Mouse (Mus musculus) thymus, adult 2 months (tissue): ENCODE data around the gene Gm28372.

Source experiments
- CTCF ChIP-seq: fragments of 200-500 bp; IDR thresholded peaks from 2 replicates; pipeline ENCODE4 v1.5.1; 2012; ENCODE audit warnings: mild to moderate bottlenecking, control low read depth, low read length, moderate library complexity, borderline replicate concordance; ENCODE audit not compliant: control insufficient read depth, poor library complexity, insufficient read depth; ENCODE audit errors: extremely low read depth
- POLR2A ChIP-seq: fragments of 200-500 bp; IDR thresholded peaks from 2 replicates; pipeline ENCODE4 v1.6.1; 2012; ENCODE audit warnings: mild to moderate bottlenecking, low read length, control low read depth, moderate library complexity; ENCODE audit not compliant: control insufficient read depth, poor library complexity, insufficient read depth; ENCODE audit errors: extremely low read depth

DNA sequence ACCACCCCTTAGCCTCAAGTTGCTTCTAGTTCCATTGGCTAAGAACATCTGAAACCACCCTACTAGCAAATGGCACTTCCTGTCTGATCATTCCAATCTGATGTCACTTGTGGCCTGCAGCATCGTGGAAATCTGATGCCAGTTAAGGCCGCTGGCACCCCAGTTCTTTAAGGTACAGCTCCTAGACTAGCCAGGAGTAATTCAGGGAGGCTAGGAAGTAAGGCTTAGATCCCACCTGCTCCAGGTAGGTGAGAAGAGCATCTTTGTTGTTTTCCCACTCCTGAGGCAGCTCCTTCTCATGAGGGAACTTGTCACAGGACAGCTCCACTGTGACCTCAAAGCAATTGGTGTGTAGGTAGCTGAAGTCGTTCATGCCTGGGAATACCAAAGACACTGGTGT is 12.2 kb upstream of the Gm28372 start:
- TF ChIP-seq CTCF (no peak), POLR2A (no peak)
